Comparison of ENCODE assay signal across 9 mouse cellular contexts in genomic region chr3:101462294-101462693, GRCm38 (mm10).
A peak's percentile ranks its signal among the peaks of the same experiment; 100 is the strongest.
DNase-seq lines count a peak whose midpoint lies in the region; ATAC-seq lines count a peak whose summit lies in the region.
"Had no signal": no experiment of that assay in that cellular context is flagged by ENCODE, and none has a peak within 500 bp of the region (broad histone marks: within the 10 kb centered on the region; RNA-seq: fewer than 3 reads in every experiment).

No protein-coding gene starts in this region.

- ATAC-seq in cerebellum, adult (ENCODE audit: insufficient number of reproducible peaks, low FRiP score, low TSS enrichment) = peak; percentile 47; the same call in 1 of the 2 replicates
- ATAC-seq in forebrain, embryonic 13.5 days = peak; percentile 72
- ATAC-seq in hindbrain, embryonic 12.5 days (ENCODE audit: low FRiP score) = peak; percentile 65

- no peaks in the 10 kb centered on the region for H3K27me3 ChIP-seq in forebrain, embryonic 13.5 days
- no peaks in the 10 kb centered on the region for H3K27me3 ChIP-seq in hindbrain, embryonic 12.5 days

- H3K9ac ChIP-seq in forebrain, embryonic 13.5 days = no peak overlapping the region
- no peak overlapping the region for H3K9ac ChIP-seq in hindbrain, embryonic 12.5 days

- 0 out of 2 replicates have a peak overlapping the region, but pooled peaks have one; percentile 2 for H3K4me2 ChIP-seq in forebrain, embryonic 13.5 days
- no peak overlapping the region for H3K4me2 ChIP-seq in hindbrain, embryonic 12.5 days (replicated peaks)

- WGBS in forebrain, embryonic 13.5 days = 22% methylated on average over 5 of the region's 5 CpGs
- WGBS in hindbrain, embryonic 12.5 days = 23% methylated on average over 5 of the region's 5 CpGs

- no peak overlapping the region for H3K4me3 ChIP-seq in forebrain, embryonic 13.5 days
- no peak overlapping the region for H3K4me3 ChIP-seq in hindbrain, embryonic 12.5 days

- DNase-seq in MEL-GATA-1-ER (ENCODE audit: extremely low read depth, low read depth) = peak; percentile 56
- DNase-seq in layer of hippocampus, adult 9-10 months (ENCODE audit: low spot score) = peak; percentile 83
- peak; percentile 69 for DNase-seq in lung, postnatal 25 days (ENCODE audit: low spot score)
- DNase-seq in right cerebral cortex, adult 2 months (ENCODE audit: low spot score in 2 of 2) = peak; percentile 89 to 92
- DNase-seq in urinary bladder, postnatal 14 days (ENCODE audit: low spot score) = peak; percentile 78

- peak overlapping the region; percentile 33; the same call in 1 of the 2 replicates for H3K27ac ChIP-seq in forebrain, embryonic 13.5 days
- no peak overlapping the region for H3K27ac ChIP-seq in hindbrain, embryonic 12.5 days
- H3K27ac ChIP-seq: macrophage had no signal

- H3K4me1 ChIP-seq in forebrain, embryonic 13.5 days = peaks cover 16% of the 10 kb centered on the region
- H3K4me1 ChIP-seq in hindbrain, embryonic 12.5 days = peaks cover 23% of the 10 kb centered on the region

- H3K9me3 ChIP-seq in forebrain, embryonic 13.5 days (replicated peaks) = peaks cover 5% of the 10 kb centered on the region; the same call in 1 of the 2 replicates
- H3K9me3 ChIP-seq in hindbrain, embryonic 12.5 days (replicated peaks) = peaks cover 4% of the 10 kb centered on the region; the same call in 1 of the 2 replicates

- H3K36me3 ChIP-seq in forebrain, embryonic 13.5 days (ENCODE audit: poor library complexity, severe bottlenecking) = peaks cover 30% of the 10 kb centered on the region
- peaks cover 29% of the 10 kb centered on the region for H3K36me3 ChIP-seq in hindbrain, embryonic 12.5 days
